10 mouse cellular contexts compared by ENCODE assay signal in the genomic region with DNA sequence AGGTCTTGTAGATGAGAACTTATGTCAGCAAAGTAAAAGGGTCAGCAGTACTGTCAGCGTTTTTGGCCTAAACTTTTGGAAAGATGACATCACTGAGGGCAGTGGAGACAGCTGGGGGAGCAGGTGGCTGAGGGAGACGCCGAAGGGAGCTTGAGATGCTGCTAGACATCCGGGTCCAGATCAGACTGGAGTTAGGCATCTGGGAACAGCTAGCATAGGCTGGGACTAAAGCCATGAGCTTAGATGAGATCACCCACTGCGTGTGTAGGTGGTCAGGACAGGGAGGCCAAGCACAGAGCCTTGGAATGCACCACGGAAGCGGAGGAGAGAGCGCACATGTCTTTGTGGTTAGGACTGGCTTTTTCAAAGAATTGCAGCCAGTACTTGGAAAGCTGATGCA. TPM values are rescaled to one million over a fixed set of nuclear protein-coding genes. Genes with fewer than 3 reads are reported as not detected.
A peak's percentile ranks its signal among the peaks of the same experiment; 100 is the strongest.
DNase-seq lines count a peak whose midpoint lies in the region; ATAC-seq and TF ChIP-seq lines count a peak whose summit lies in the region.
"Had no signal": no experiment of that assay in that cellular context is flagged by ENCODE, and none has a peak within 500 bp of the region (broad histone marks: within the 10 kb centered on the region; RNA-seq: fewer than 3 reads in every experiment).

No protein-coding gene starts in this region.

- DNase-seq in Patski (ENCODE audit: low read depth, low spot score) = no peak
- peak; percentile 30 to 66 for DNase-seq in gastrocnemius, postnatal 4 days (ENCODE audit: low spot score in 2 of 2)
- peak; percentile 31 for DNase-seq in left cerebral cortex, postnatal 4 days
- no peak for DNase-seq in thymus, postnatal 25 days
- DNase-seq in thymus, postnatal 4 days = no peak
- no peak for DNase-seq in ovary, adult 18-20 months (ENCODE audit: low spot score)
- DNase-seq: kidney, adult 2 months had no signal

- peaks cover 4% of the 10 kb centered on the region; the same call in 1 of the 2 replicates for H3K36me3 ChIP-seq in intestine, embryonic 16.5 days (ENCODE audit: control insufficient read depth, insufficient read depth, low read length)
- peaks cover 10% of the 10 kb centered on the region; the same call in 1 of the 2 replicates for H3K36me3 ChIP-seq in intestine, postnatal 0 days (ENCODE audit: control insufficient read depth, insufficient read depth)
- H3K36me3 ChIP-seq: neural tube, embryonic 15.5 days had no signal

- no peak overlapping the region for H3K27ac ChIP-seq in intestine, embryonic 16.5 days (ENCODE audit: low read length)
- H3K27ac ChIP-seq in intestine, postnatal 0 days (ENCODE audit: low read depth, low read length) = no peak overlapping the region
- H3K27ac ChIP-seq: neural tube, embryonic 15.5 days had no signal

- intact Hi-C loops in left cerebral cortex, postnatal 4 days (cut with DNase I) = no loop called here

- no peak overlapping the region for H3K9ac ChIP-seq in intestine, embryonic 16.5 days (ENCODE audit: low read depth, low read length)
- H3K9ac ChIP-seq in intestine, postnatal 0 days (ENCODE audit: low read depth, low read length) = no peak overlapping the region
- H3K9ac ChIP-seq: neural tube, embryonic 15.5 days had no signal

- H3K27me3 ChIP-seq in intestine, embryonic 16.5 days (replicated peaks; ENCODE audit: control insufficient read depth, insufficient read depth, low read length) = no peaks in the 10 kb centered on the region
- no peaks in the 10 kb centered on the region for H3K27me3 ChIP-seq in intestine, postnatal 0 days (replicated peaks; ENCODE audit: control insufficient read depth, insufficient read depth, low read length)
- H3K27me3 ChIP-seq in Patski = no peaks in the 10 kb centered on the region
- H3K27me3 ChIP-seq: neural tube, embryonic 15.5 days had no signal

- no peak overlapping the region for H3K4me2 ChIP-seq in intestine, embryonic 16.5 days (ENCODE audit: low read depth, low read length)
- no peak overlapping the region for H3K4me2 ChIP-seq in intestine, postnatal 0 days (replicated peaks; ENCODE audit: low read depth)
- H3K4me2 ChIP-seq: neural tube, embryonic 15.5 days had no signal

- in situ Hi-C loops in Patski (cut with MboI; ENCODE audit: low pct_unique_long_range_greater_than_20kb) = no loop called here

- peak; percentile 60; the same call in 1 of the 2 replicates for ATAC-seq in intestine, embryonic 16.5 days
- ATAC-seq in intestine, postnatal 0 days = no peak
- peak; percentile 91 for ATAC-seq in Patski

- CTCF ChIA-PET in Patski (lab: Charles Lee) = interaction anchor here (0.9 to 3.4 kb wide), 3 partner anchors 13 to 111 kb away, joined by 3 to 14 read pairs (median 4); no protein-coding TSS in a partner anchor

- H3K4me3 ChIP-seq in intestine, embryonic 16.5 days (ENCODE audit: low read length) = no peak overlapping the region
- H3K4me3 ChIP-seq in intestine, postnatal 0 days (ENCODE audit: low read depth, low read length) = no peak overlapping the region
- H3K4me3 ChIP-seq: neural tube, embryonic 15.5 days had no signal

- TF ChIP-seq CTCF in intestine, postnatal 0 days (IDR thresholded peaks at IDR 0.05; ENCODE audit: low read depth) = no peak
- no peak for TF ChIP-seq CTCF in Patski (IDR thresholded peaks at IDR 0.05)

- 0 out of 2 replicates have a peak, but pooled peaks cover 2% of the 10 kb centered on the region for H3K4me1 ChIP-seq in intestine, embryonic 16.5 days (ENCODE audit: control insufficient read depth, insufficient read depth, low read length)
- no peaks in the 10 kb centered on the region for H3K4me1 ChIP-seq in intestine, postnatal 0 days (replicated peaks; ENCODE audit: control insufficient read depth, insufficient read depth, low read length)
- H3K4me1 ChIP-seq: neural tube, embryonic 15.5 days had no signal

- POLR2A ChIA-PET in Patski (lab: Charles Lee) = interaction anchor here (0.6 kb wide), 1 partner anchor 40 kb away, joined by 6 read pairs; no protein-coding TSS in a partner anchor

- no peaks in the 10 kb centered on the region for H3K9me3 ChIP-seq in intestine, embryonic 16.5 days (ENCODE audit: control insufficient read depth, low read length)
- H3K9me3 ChIP-seq in intestine, postnatal 0 days (ENCODE audit: control insufficient read depth) = no peaks in the 10 kb centered on the region
- H3K9me3 ChIP-seq: neural tube, embryonic 15.5 days had no signal

- 64% methylated on average over 8 of the region's 8 CpGs for WGBS in intestine, embryonic 16.5 days
- 59% methylated on average over 8 of the region's 8 CpGs for WGBS in intestine, postnatal 0 days

RNA-seq across cellular contexts. Expression of a gene that starts 41.2 kb away (rescaled TPM):
- polyA plus RNA-seq in intestine, embryonic 16.5 days (2015; fragmentation: Nextera tagmentation; extraction: Ambion mirVana) = 18.1 and 20.1 TPM in 2 replicates
- 10.1 and 11.4 TPM in 2 replicates for polyA plus RNA-seq in intestine, postnatal 0 days (2015; fragmentation: Nextera tagmentation; extraction: Ambion mirVana)
- polyA plus RNA-seq in Patski (2021) = 173 TPM
- total RNA-seq in gastrocnemius, postnatal 4 days (2021) = 1 to 10 TPM; 6.8 TPM
- total RNA-seq in left cerebral cortex, postnatal 4 days (2021) = 10 to 100 TPM; 20.1 to 22.8 TPM

Comparison
In these comparisons a context has a peak if more than half of its experiments do, and no peak if none do; other contexts are left out.
1. DNase-seq: peak in gastrocnemius, postnatal 4 days (2 of 2) and left cerebral cortex, postnatal 4 days (single experiment); none in Patski (single experiment), thymus, postnatal 25 days (single experiment), thymus, postnatal 4 days (single experiment) and ovary, adult 18-20 months (single experiment).